Mouse (Mus musculus): Measurements from ENCODE around the gene Adgrl1.

Adgrl1 gene

GRCm38 (mm10) chr8:83901566-83902485, 1.9 kb downstream of the Adgrl1 start:
- DNase-seq, result no peak

GRCm38 (mm10) chr8:83902961-83903666, 3.2 kb downstream of the Adgrl1 start:
- peak; percentile 93 for DNase-seq

- no peak for DNase-seq
Observed at GRCm38 (mm10) chr8:83908583-83908982, 8.7 kb downstream of the Adgrl1 start.

- no peak for DNase-seq
Observed at GRCm38 (mm10) chr8:83909311-83909710, 9.4 kb downstream of the Adgrl1 start.

- DNase-seq, result no peak
Observed at GRCm38 (mm10) chr8:83911809-83912731, 12.2 kb downstream of the Adgrl1 start.

- no peak for DNase-seq
Observed at GRCm38 (mm10) chr8:83914232-83914631, 14.3 kb downstream of the Adgrl1 start.

- DNase-seq, result no peak
Observed at GRCm38 (mm10) chr8:83914860-83915259, 15.0 kb downstream of the Adgrl1 start.

- no peak for DNase-seq
Observed at GRCm38 (mm10) chr8:83916015-83916414, 16.1 kb downstream of the Adgrl1 start.

- no peak for DNase-seq
Observed at GRCm38 (mm10) chr8:83917566-83917965, 17.7 kb downstream of the Adgrl1 start.

GRCm38 (mm10) chr8:83921558-83921957, 21.7 kb downstream of the Adgrl1 start:
- no peak for DNase-seq

GRCm38 (mm10) chr8:83922727-83923126, 22.8 kb downstream of the Adgrl1 start:
- DNase-seq, result no peak

GRCm38 (mm10) chr8:83924585-83924984, 24.7 kb downstream of the Adgrl1 start:
- DNase-seq, result no peak

- no peak for DNase-seq
Observed at GRCm38 (mm10) chr8:83926266-83926665, 26.4 kb downstream of the Adgrl1 start.

GRCm38 (mm10) chr8:83934222-83934621, 34.3 kb downstream of the Adgrl1 start:
- peak; percentile 69 for DNase-seq

GRCm38 (mm10) chr8:83934994-83935393, 35.1 kb downstream of the Adgrl1 start:
- peak; percentile 84 for DNase-seq

GRCm38 (mm10) chr8:83935435-83935834, 35.5 kb downstream of the Adgrl1 start:
- DNase-seq, result peak; percentile 87

GRCm38 (mm10) chr8:83937645-83938044, 37.7 kb downstream of the Adgrl1 start:
- DNase-seq, result peak; percentile 82

GRCm38 (mm10) chr8:83938330-83938729, 38.4 kb downstream of the Adgrl1 start:
- DNase-seq, result peak; percentile 88

- peak; percentile 78 for DNase-seq
Observed at GRCm38 (mm10) chr8:83941066-83941677, 41.3 kb downstream of the Adgrl1 start.

GRCm38 (mm10) chr8:83942446-83942845, 42.5 kb downstream of the Adgrl1 start:
- no peak for DNase-seq

GRCm38 (mm10) chr8:83945540-83945939, 45.6 kb downstream of the Adgrl1 start:
- DNase-seq, result peak; percentile 79

GRCm38 (mm10) chr8:83954749-83955105, 54.8 kb downstream of the Adgrl1 start:
- no peak for DNase-seq
